Mouse (Mus musculus) G1E (cell line): Measurements from ENCODE around the gene Dph3.

ENCODE experiments used
- CTCF ChIP-seq: IDR thresholded peaks from 2 replicates; pipeline ENCODE4 v1.5.1; 2012; ENCODE audit warnings: low read depth, low read length, inconsistent platforms, mixed read lengths
- GATA1 ChIP-seq: IDR thresholded peaks from 2 replicates; pipeline ENCODE4 v1.6.1; 2012; ENCODE audit warnings: borderline replicate concordance, low read length, inconsistent platforms, mixed read lengths
- GATA2 ChIP-seq: IDR thresholded peaks from 2 replicates; pipeline ENCODE4 v1.6.1; 2012; ENCODE audit warnings: low read depth, low read length, inconsistent platforms, borderline replicate concordance
- POLR2AphosphoS5 ChIP-seq: IDR thresholded peaks from 2 replicates; pipeline ENCODE4 v1.6.1; 2012; ENCODE audit warnings: low read depth, low read length, inconsistent platforms; ENCODE audit not compliant: insufficient replicate concordance
- TAL1 ChIP-seq: conservative IDR thresholded peaks from 2 replicates; pipeline ENCODE4 v1.6.1; 2012; ENCODE audit warnings: low read depth, low read length, inconsistent platforms, mixed read lengths

DNA sequence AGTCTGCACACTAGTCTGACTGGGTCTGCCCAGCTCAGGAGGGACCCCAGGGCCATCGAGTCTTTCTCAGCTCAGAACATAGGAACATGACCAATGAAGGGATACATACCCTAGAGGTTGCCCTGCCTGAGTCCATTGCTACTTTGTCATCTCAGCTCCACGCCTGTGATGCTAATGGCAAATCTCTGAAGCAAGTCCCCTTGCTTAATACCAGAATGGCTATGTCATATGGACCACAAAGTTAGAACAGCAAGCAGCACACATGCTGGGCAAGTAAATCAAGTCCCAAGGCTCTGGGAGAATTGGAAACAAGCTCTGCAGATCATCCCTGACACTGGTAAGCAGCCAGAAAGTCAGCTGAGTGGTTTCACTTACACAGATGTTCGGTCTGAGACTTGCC, 13.4 kb upstream of the Dph3 start:
- no peak for TF ChIP-seq CTCF
- no peak for TF ChIP-seq GATA1
- no peak for TF ChIP-seq TAL1
- no peak for TF ChIP-seq GATA2
- TF ChIP-seq POLR2AphosphoS5, result no peak
